Mouse (Mus musculus) midbrain, embryonic 10.5 days (tissue): ENCODE data around the gene P3h3. TPM values are rescaled to one million over a fixed set of nuclear protein-coding genes. Genes with fewer than 3 reads are reported as not detected.
"Not testable (repeated sequence)": the region's sequence is repeated elsewhere in the genome, so short reads cannot be mapped to it uniquely, and the experiment has no call there.

Experiments used
- DNase-seq: peaks from one replicate; pipeline ENCODE4 v3.0.0-alpha.2; 2017; ENCODE audit warnings: low spot score
- H3K27ac ChIP-seq: fragments of 300-500 bp; sonication (generic); replicated peaks from 2 replicates; pipeline ENCODE4 v1.5.1; 2016; ENCODE audit warnings: mild to moderate bottlenecking
- H3K27me3 ChIP-seq: fragments of 300-500 bp; sonication (generic); 2 replicates; pipeline ENCODE4 v1.6.1; 2016; ENCODE audit warnings: low read depth, mild to moderate bottlenecking; ENCODE audit not compliant: poor library complexity, severe bottlenecking
- H3K36me3 ChIP-seq: fragments of 300-500 bp; sonication (generic); 2 replicates; pipeline ENCODE4 v1.6.1; 2016; ENCODE audit warnings: mild to moderate bottlenecking, moderate library complexity
- H3K4me1 ChIP-seq: fragments of 300-500 bp; sonication (generic); 2 replicates; pipeline ENCODE4 v1.6.1; 2016
- H3K4me3 ChIP-seq: fragments of 300-500 bp; sonication (generic); 2 replicates; pipeline ENCODE4 v1.5.1; 2016; ENCODE audit warnings: mild to moderate bottlenecking, moderate library complexity
- H3K9me3 ChIP-seq: fragments of 300-500 bp; sonication (generic); replicated peaks from 2 replicates; pipeline ENCODE4 v1.6.1; 2016; ENCODE audit warnings: mild to moderate bottlenecking
- WGBS: fragments of 180-500 bp; shearing (Covaris S2); methylation state at CpG from one replicate; pipeline ENCODE4 v1.1.7; 2016; 5-methylcytosine and 5-hydroxymethylcytosine counted together
- polyA plus RNA-seq: library from polyadenylated mRNA; unstranded; fragments of >200 nt; fragmentation: Nextera tagmentation; extraction: Ambion mirVana; gene quantifications from 2 replicates; pipeline ENCODE4 v1.2.1, GENCODE M21; 2016

P3h3 gene
- polyA plus RNA-seq, 1 experiment from 2014 or later: 8.3 TPM

GRCm38 (mm10) chr6:124840241-124841167 is 17.0 kb downstream of the P3h3 start, which contains the start of gene Gnb3:
TSS of gene Gnb3 (minus strand) at chr6:124840275.
- peak within 1 kb of the TSS; percentile 30 for H3K4me3 ChIP-seq

GRCm38 (mm10) chr6:124839805-124840204 is 17.7 kb downstream of the P3h3 start:
- no peaks in the 10 kb centered on the region for H3K9me3 ChIP-seq
- 15% methylated on average over 8 of the region's 8 CpGs for WGBS
- peak overlapping the region; percentile 43 for H3K27ac ChIP-seq
- peaks cover 14% of the 10 kb centered on the region for H3K36me3 ChIP-seq
- peaks cover 36% of the 10 kb centered on the region for H3K4me1 ChIP-seq
- H3K27me3 ChIP-seq: peaks cover 11% of the 10 kb centered on the region; the same call in 1 of the 2 replicates
- DNase-seq: peak; percentile 33
- peak overlapping the region; percentile 30 for H3K4me3 ChIP-seq

More at GRCm38 (mm10) chr6:124840241-124841167, 17.0 kb downstream of the P3h3 start, which contains the start of gene Gnb3:
- H3K9me3 ChIP-seq: no peaks in the 10 kb centered on the region
- DNase-seq: peak; percentile 57
- H3K4me1 ChIP-seq: peaks cover 31% of the 10 kb centered on the region
- H3K27me3 ChIP-seq: peaks cover 11% of the 10 kb centered on the region; the same call in 1 of the 2 replicates
- H3K27ac ChIP-seq: peak within 1 kb of the TSS; percentile 43
- WGBS: 18% methylated on average over 15 of the region's 15 CpGs
- peaks cover 11% of the 10 kb centered on the region for H3K36me3 ChIP-seq

GRCm38 (mm10) chr6:124836411-124836810 is 21.1 kb downstream of the P3h3 start:
- Histone ChIP-seq H3K27me3 (peaks cover 11% of the 10 kb centered on the region; the same call in 1 of the 2 replicates), H3K4me3 (no peak overlapping the region), H3K27ac (no peak overlapping the region), H3K4me1 (peaks cover 61% of the 10 kb centered on the region), H3K36me3 (peaks cover 44% of the 10 kb centered on the region), H3K9me3 (no peaks in the 10 kb centered on the region)
- no peak for DNase-seq
- 83% methylated on average over 7 of the region's 7 CpGs for WGBS

- DNase-seq: peak; percentile 24
- H3K4me1 ChIP-seq: peaks cover 65% of the 10 kb centered on the region
- WGBS: 67% methylated on average over 10 of the region's 10 CpGs
- no peak overlapping the region for H3K27ac ChIP-seq
- peaks cover 11% of the 10 kb centered on the region; the same call in 1 of the 2 replicates for H3K27me3 ChIP-seq
- no peaks in the 10 kb centered on the region for H3K9me3 ChIP-seq
- no peak overlapping the region for H3K4me3 ChIP-seq
- peaks cover 45% of the 10 kb centered on the region for H3K36me3 ChIP-seq
These were observed 22.0 kb downstream of the P3h3 start for GRCm38 (mm10) chr6:124835531-124835930.

- 93% methylated on average over 6 of the region's 6 CpGs for WGBS
- no peak for DNase-seq
- Histone ChIP-seq H3K4me1 (peaks cover 60% of the 10 kb centered on the region), H3K27me3 (peaks cover 8% of the 10 kb centered on the region; the same call in 1 of the 2 replicates), H3K9me3 (no peaks in the 10 kb centered on the region), H3K36me3 (peaks cover 45% of the 10 kb centered on the region), H3K27ac (0 out of 2 replicates have a peak overlapping the region, but pooled peaks have one; percentile 33), H3K4me3 (no peak overlapping the region)
These were observed 23.0 kb downstream of the P3h3 start for GRCm38 (mm10) chr6:124834512-124835081.

- no peak for DNase-seq
- Histone ChIP-seq H3K27me3 (no peaks in the 10 kb centered on the region), H3K27ac (no peak overlapping the region), H3K36me3 (peaks cover 55% of the 10 kb centered on the region), H3K4me3 (peak overlapping the region; percentile 90), H3K9me3 (no peaks in the 10 kb centered on the region), H3K4me1 (peaks cover 63% of the 10 kb centered on the region)
- WGBS: 94% methylated on average over 8 of the region's 8 CpGs
These were observed 25.9 kb downstream of the P3h3 start for GRCm38 (mm10) chr6:124831649-124832048.

- peaks cover 60% of the 10 kb centered on the region for H3K36me3 ChIP-seq
- H3K4me3 ChIP-seq: peak overlapping the region; percentile 90
- H3K27ac ChIP-seq, H3K27me3 ChIP-seq, DNase-seq, H3K9me3 ChIP-seq: not testable (repeated sequence)
- peaks cover 63% of the 10 kb centered on the region for H3K4me1 ChIP-seq
- WGBS: 95% methylated on average over 4 of the region's 4 CpGs
These were observed 26.4 kb downstream of the P3h3 start for GRCm38 (mm10) chr6:124831199-124831598.

GRCm38 (mm10) chr6:124829799-124830700 is 27.5 kb downstream of the P3h3 start:
- H3K27ac ChIP-seq: peak overlapping the region; percentile 90
- under 1% methylated on average over 38 of the region's 38 CpGs for WGBS
- no peaks in the 10 kb centered on the region for H3K27me3 ChIP-seq
- peak overlapping the region; percentile 90 for H3K4me3 ChIP-seq
- peaks cover 52% of the 10 kb centered on the region for H3K4me1 ChIP-seq
- peaks cover 65% of the 10 kb centered on the region for H3K36me3 ChIP-seq
- DNase-seq: peak; percentile 93
- H3K9me3 ChIP-seq: no peaks in the 10 kb centered on the region

GRCm38 (mm10) chr6:124828868-124829798 is 28.4 kb downstream of the P3h3 start, which contains the start of the genes Usp5 and Cdca3:
TSS of gene Usp5 (minus strand) at chr6:124829484.
TSS of gene Cdca3 (plus strand) at chr6:124829547.
- peaks cover 65% of the 10 kb centered on the region for H3K36me3 ChIP-seq
- peak within 1 kb of the TSS; percentile 90 for H3K27ac ChIP-seq
- peak; percentile 100 for DNase-seq
- WGBS: under 1% methylated on average over 55 of the region's 55 CpGs
- peak within 1 kb of the TSS; percentile 90 for H3K4me3 ChIP-seq
- no peaks in the 10 kb centered on the region for H3K27me3 ChIP-seq
- no peaks in the 10 kb centered on the region for H3K9me3 ChIP-seq
- peaks cover 45% of the 10 kb centered on the region for H3K4me1 ChIP-seq

GRCm38 (mm10) chr6:124828101-124828592 is 29.4 kb downstream of the P3h3 start:
- WGBS: 27% methylated on average over 10 of the region's 10 CpGs
- H3K27me3 ChIP-seq: no peaks in the 10 kb centered on the region
- DNase-seq: peak; percentile 44
- H3K4me1 ChIP-seq: peaks cover 42% of the 10 kb centered on the region
- peak overlapping the region; percentile 90 for H3K4me3 ChIP-seq
- peaks cover 65% of the 10 kb centered on the region for H3K36me3 ChIP-seq
- peak overlapping the region; percentile 90 for H3K27ac ChIP-seq
- H3K9me3 ChIP-seq: no peaks in the 10 kb centered on the region

GRCm38 (mm10) chr6:124822049-124822448 is 35.5 kb downstream of the P3h3 start:
- H3K4me3 ChIP-seq: no peak overlapping the region
- no peaks in the 10 kb centered on the region; the same call in 1 of the 2 replicates for H3K4me1 ChIP-seq
- H3K27ac ChIP-seq: no peak overlapping the region
- no peaks in the 10 kb centered on the region for H3K9me3 ChIP-seq
- WGBS: 96% methylated on average over 4 of the region's 4 CpGs
- no peak for DNase-seq
- no peaks in the 10 kb centered on the region for H3K27me3 ChIP-seq
- peaks cover 100% of the 10 kb centered on the region for H3K36me3 ChIP-seq
